Mouse (Mus musculus) midbrain, postnatal 0 days (tissue): ENCODE measurements around the gene Rnasel. TPM values are rescaled to one million over a fixed set of nuclear protein-coding genes. Genes with fewer than 3 reads are reported as not detected.

ENCODE experiments used
- ATAC-seq: fragments of 200-750 bp; cut with Nextera tagmentation; 2 replicates; pipeline ENCODE4 v1.8.0; 2017; ENCODE audit warnings: moderate number of reproducible peaks, mild to moderate bottlenecking, moderate TSS enrichment, moderate library complexity; ENCODE audit not compliant: low FRiP score
- DNase-seq: peaks from one replicate; pipeline ENCODE4 v3.0.0-alpha.2; 2015; ENCODE audit warnings: low spot score
- H3K27ac ChIP-seq: fragments of 300-500 bp; sonication (generic); 2 replicates; pipeline ENCODE4 v1.5.1; 2014; ENCODE audit warnings: low read depth, mild to moderate bottlenecking, low read length, mixed read lengths
- H3K27me3 ChIP-seq: fragments of 300-500 bp; sonication (generic); 2 replicates; pipeline ENCODE4 v1.6.1; 2014; ENCODE audit warnings: low read length, control low read depth, mixed read lengths; ENCODE audit not compliant: insufficient read depth
- H3K36me3 ChIP-seq: fragments of 300-500 bp; sonication (generic); 2 replicates; pipeline ENCODE4 v1.6.1; 2014; ENCODE audit warnings: low read length, control low read depth, mixed read lengths; ENCODE audit not compliant: insufficient read depth
- H3K4me1 ChIP-seq: fragments of 300-500 bp; sonication (generic); 2 replicates; pipeline ENCODE4 v1.6.1; 2014; ENCODE audit warnings: mild to moderate bottlenecking, control low read depth, antibody characterized with exemption, low read length, mixed read lengths; ENCODE audit not compliant: insufficient read depth
- H3K4me2 ChIP-seq: fragments of 300-500 bp; sonication (generic); 2 replicates; pipeline ENCODE4 v1.6.1; 2014; ENCODE audit warnings: low read depth, mild to moderate bottlenecking, low read length, mixed read lengths; ENCODE audit not compliant: poor library complexity, severe bottlenecking
- H3K4me3 ChIP-seq: fragments of 300-500 bp; sonication (generic); 2 replicates; pipeline ENCODE4 v1.5.1; 2014; ENCODE audit warnings: low read depth, mild to moderate bottlenecking, low read length, moderate library complexity
- H3K9ac ChIP-seq: fragments of 300-500 bp; sonication (generic); replicated peaks from 2 replicates; pipeline ENCODE4 v1.6.1; 2014; ENCODE audit warnings: mild to moderate bottlenecking, low read length, moderate library complexity, mixed read lengths; ENCODE audit not compliant: poor library complexity, severe bottlenecking
- H3K9me3 ChIP-seq: fragments of 300-500 bp; sonication (generic); 2 replicates; pipeline ENCODE4 v1.6.1; 2016; ENCODE audit warnings: low read length, control low read depth
- CTCF ChIP-seq: IDR thresholded peaks from 2 replicates; pipeline ENCODE4 v1.5.1; 2016; ENCODE audit warnings: antibody characterized with exemption, mild to moderate bottlenecking
- WGBS: fragments of 180-500 bp; shearing (Covaris S2); extraction: QIAGEN DNeasy Blood & Tissue Kit; methylation state at CpG from one replicate; pipeline ENCODE4 v1.1.7; 2014; 5-methylcytosine and 5-hydroxymethylcytosine counted together
- polyA plus RNA-seq: library from polyadenylated mRNA; unstranded; fragments of >200 nt; fragmentation: Nextera tagmentation; extraction: Ambion mirVana; gene quantifications from 2 replicates; pipeline ENCODE4 v1.2.1, GENCODE M21; 2015
- total RNA-seq: library from RNA; depleted of rRNA; stranded (reverse); fragments of >200 nt; gene quantifications from 2 replicates; pipeline ENCODE4 v1.2.3, GENCODE M21; 2014

Rnasel gene
- total and polyA plus RNA-seq, 2 experiments from 2014 or later = 17.4 to 22.1 TPM

- whole genome bisulfite sequencing = 90% methylated on average over 2 of the region's 2 CpGs
- H3K36me3 ChIP-seq = no peaks in the 10 kb centered on the region
- ATAC-seq (no peak), DNase-seq (no peak)
- H3K4me2 ChIP-seq = no peak overlapping the region
- no peak for TF ChIP-seq CTCF
- no peaks in the 10 kb centered on the region for H3K27me3 ChIP-seq
- no peak overlapping the region; the same call in 1 of the 2 replicates for H3K27ac ChIP-seq
- H3K4me3 ChIP-seq = no peak overlapping the region
- no peaks in the 10 kb centered on the region for H3K9me3 ChIP-seq
- H3K4me1 ChIP-seq = no peaks in the 10 kb centered on the region
- no peak overlapping the region for H3K9ac ChIP-seq
Measured at GRCm38 (mm10) chr1:153712633-153713032, 36.6 kb upstream of the Rnasel start.

GRCm38 (mm10) chr1:153717990-153718389, 31.2 kb upstream of the Rnasel start:
- H3K27ac ChIP-seq = 0 out of 2 replicates have a peak overlapping the region, but pooled peaks have one; percentile 13
- no peak overlapping the region for H3K9ac ChIP-seq
- WGBS = 71% methylated on average over 1 of the region's 1 CpGs
- no peaks in the 10 kb centered on the region for H3K27me3 ChIP-seq
- TF ChIP-seq CTCF = no peak
- no peaks in the 10 kb centered on the region for H3K36me3 ChIP-seq
- H3K4me2 ChIP-seq = no peak overlapping the region
- DNase-seq = no peak
- no peak overlapping the region for H3K4me3 ChIP-seq
- no peaks in the 10 kb centered on the region for H3K9me3 ChIP-seq
- no peak for ATAC-seq
- H3K4me1 ChIP-seq = no peaks in the 10 kb centered on the region

- no peak for ATAC-seq
- Histone ChIP-seq H3K9ac (no peak overlapping the region), H3K4me2 (no peak overlapping the region), H3K27ac (no peak overlapping the region), H3K27me3 (no peaks in the 10 kb centered on the region), H3K9me3 (no peaks in the 10 kb centered on the region), H3K36me3 (no peaks in the 10 kb centered on the region), H3K4me3 (no peak overlapping the region), H3K4me1 (no peaks in the 10 kb centered on the region)
- TF ChIP-seq CTCF = no peak
- 82% methylated on average over 7 of the region's 7 CpGs for WGBS
- no peak for DNase-seq
Measured at GRCm38 (mm10) chr1:153720935-153721334, 28.3 kb upstream of the Rnasel start.

GRCm38 (mm10) chr1:153721565-153722310, 27.5 kb upstream of the Rnasel start:
- no peaks in the 10 kb centered on the region for H3K36me3 ChIP-seq
- DNase-seq (no peak), ATAC-seq (no peak)
- H3K9me3 ChIP-seq = no peaks in the 10 kb centered on the region
- TF ChIP-seq CTCF = no peak
- peaks cover under 1% of the 10 kb centered on the region; the same call in 1 of the 2 replicates for H3K4me1 ChIP-seq
- H3K27me3 ChIP-seq = no peaks in the 10 kb centered on the region
- no peak overlapping the region for H3K9ac ChIP-seq
- H3K4me3 ChIP-seq = no peak overlapping the region
- no peak overlapping the region for H3K27ac ChIP-seq
- 88% methylated on average over 9 of the region's 9 CpGs for WGBS
- no peak overlapping the region for H3K4me2 ChIP-seq

GRCm38 (mm10) chr1:153723426-153723825, 25.8 kb upstream of the Rnasel start:
- 80% methylated on average over 9 of the region's 9 CpGs for WGBS

GRCm38 (mm10) chr1:153726636-153727035, 22.6 kb upstream of the Rnasel start:
- DNase-seq = no peak
- no peak overlapping the region for H3K9ac ChIP-seq
- H3K9me3 ChIP-seq = no peaks in the 10 kb centered on the region
- 74% methylated on average over 16 of the region's 16 CpGs for WGBS
- H3K27me3 ChIP-seq = no peaks in the 10 kb centered on the region
- H3K36me3 ChIP-seq = no peaks in the 10 kb centered on the region
- H3K4me2 ChIP-seq = no peak overlapping the region
- H3K27ac ChIP-seq = no peak overlapping the region
- TF ChIP-seq CTCF = no peak
- H3K4me3 ChIP-seq = no peak overlapping the region
- no peak for ATAC-seq
- H3K4me1 ChIP-seq = peaks cover 2% of the 10 kb centered on the region; the same call in 1 of the 2 replicates

More at GRCm38 (mm10) chr1:153723426-153723825, 25.8 kb upstream of the Rnasel start:
- H3K4me2 ChIP-seq = no peak overlapping the region
- no peaks in the 10 kb centered on the region for H3K9me3 ChIP-seq
- no peak overlapping the region for H3K4me3 ChIP-seq
- DNase-seq (no peak), ATAC-seq (no peak)
- no peak overlapping the region for H3K9ac ChIP-seq
- H3K4me1 ChIP-seq = peaks cover 2% of the 10 kb centered on the region; the same call in 1 of the 2 replicates
- H3K27ac ChIP-seq = no peak overlapping the region
- TF ChIP-seq CTCF = no peak
- H3K36me3 ChIP-seq = no peaks in the 10 kb centered on the region
- H3K27me3 ChIP-seq = no peaks in the 10 kb centered on the region
